Mouse (Mus musculus): ENCODE measurements around the gene Fbxo46.
"Not testable (repeated sequence)": the region's sequence is repeated elsewhere in the genome, so short reads cannot be mapped to it uniquely, and the experiment has no call there.

Fbxo46 gene

GRCm38 (mm10) chr7:19136673-19137334 is 17.1 kb downstream of the Fbxo46 start:
- DNase-seq, result no peak

DNA sequence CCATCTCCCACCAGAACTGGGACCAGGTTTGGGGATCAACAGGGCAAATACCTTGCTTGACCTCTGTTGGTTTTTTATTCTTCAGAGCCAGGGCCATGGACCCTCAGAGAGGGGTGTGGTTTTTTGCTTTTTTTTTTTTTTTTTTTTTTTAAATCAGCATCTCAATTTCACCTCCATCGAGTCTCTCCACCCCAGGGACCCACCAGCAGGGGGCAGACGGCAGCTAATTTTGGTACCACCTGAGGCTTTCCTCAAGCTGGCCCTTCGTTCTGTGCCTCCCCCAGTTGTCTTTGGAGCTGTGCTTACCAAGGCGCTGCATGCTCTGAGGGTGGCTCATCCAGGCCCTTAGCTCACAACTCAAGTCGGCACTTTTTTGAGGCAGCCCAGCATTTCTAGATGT is 17.7 kb downstream of the Fbxo46 start:
- peak; percentile 44 to 49 for DNase-seq

DNA sequence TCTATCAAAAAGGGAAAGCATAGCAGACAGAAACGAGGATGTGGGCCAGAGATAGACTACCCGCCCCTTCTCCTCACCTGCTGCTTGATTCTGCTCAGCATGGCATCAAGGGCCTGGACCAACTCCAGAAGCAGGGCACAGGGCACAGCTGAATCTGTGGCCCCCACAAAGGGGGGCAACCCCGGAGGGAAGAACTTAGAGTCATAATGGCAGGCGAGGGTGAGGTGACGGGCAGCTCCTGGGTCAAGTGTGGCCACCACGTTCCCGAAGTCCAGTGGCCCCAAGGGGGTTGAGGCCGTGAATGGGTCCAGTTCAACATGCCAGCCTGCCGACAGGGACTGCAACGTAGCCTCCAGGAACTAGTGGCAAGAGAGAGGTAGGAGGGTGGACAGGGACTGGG is 27.1 kb downstream of the Fbxo46 start:
- no peak for DNase-seq

- no peak for DNase-seq
Observed at GRCm38 (mm10) chr7:19147497-19148045, 27.9 kb downstream of the Fbxo46 start.

DNA sequence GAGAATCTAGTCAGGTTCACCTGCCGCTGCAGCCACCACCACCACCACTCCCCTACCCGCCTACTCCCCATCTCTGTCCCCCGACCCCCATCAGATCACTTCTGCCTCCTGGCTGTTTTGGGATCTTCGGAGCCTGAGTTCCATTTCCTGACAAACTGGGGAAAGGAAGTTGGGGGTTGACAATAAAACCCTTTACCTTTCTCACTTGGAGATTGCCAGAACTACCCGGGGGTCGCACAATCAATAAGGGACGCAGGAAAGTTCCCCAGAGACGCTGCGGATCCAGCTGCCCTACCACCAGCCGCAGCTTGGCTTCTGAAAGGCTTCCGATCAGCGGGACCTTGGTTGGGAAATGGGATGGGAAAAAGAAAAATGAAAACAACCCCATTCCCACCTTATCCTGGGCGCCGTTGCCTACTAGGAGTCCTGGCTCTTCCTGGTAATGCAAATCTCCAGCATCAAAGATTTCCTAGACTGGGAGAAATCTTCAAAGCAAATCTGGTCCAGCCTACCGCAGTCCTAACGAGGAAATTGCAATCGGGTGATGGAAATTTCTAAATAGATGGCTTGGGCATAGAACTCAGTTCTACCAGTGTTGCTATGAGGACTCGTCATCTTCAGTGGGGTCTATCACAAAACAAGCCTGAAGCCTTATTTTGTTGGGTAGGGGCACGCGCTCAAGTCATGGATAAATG is 28.7 kb downstream of the Fbxo46 start:
- DNase-seq, result no peak

DNA sequence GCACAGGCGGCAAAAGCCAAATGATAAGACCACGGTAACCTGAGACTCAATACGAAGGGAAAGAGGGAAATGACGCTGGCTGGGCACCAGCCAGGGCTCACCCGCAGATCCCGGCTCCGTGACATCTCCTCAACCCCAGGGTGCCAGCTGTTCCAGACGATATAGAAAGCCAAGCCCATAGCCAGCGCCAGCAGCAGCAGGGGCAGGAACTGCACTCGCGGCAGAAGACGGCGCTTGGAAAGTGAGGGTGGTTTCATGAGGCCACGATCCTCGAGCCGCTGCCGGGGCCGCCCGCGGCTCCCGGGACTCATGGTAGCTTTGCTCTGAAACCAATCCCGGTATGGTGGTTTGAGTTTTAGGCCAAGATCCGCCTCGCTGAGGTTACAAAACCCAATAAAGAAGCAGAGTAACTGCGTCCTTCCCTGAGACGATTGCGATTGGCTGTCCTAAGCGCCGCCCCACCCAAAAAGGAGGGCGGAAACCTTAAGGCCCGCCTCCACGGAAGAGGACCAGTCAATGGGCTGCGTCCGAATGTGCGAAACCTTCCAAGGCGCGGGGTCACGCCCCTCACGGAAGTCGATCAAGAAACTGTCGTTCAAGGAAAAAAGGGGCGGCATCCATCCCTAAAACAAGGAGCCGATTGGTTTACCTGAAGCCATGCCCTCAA is 29.3 kb downstream of the Fbxo46 start, which contains the start of gene Qpctl:
Gene Qpctl (minus strand): TSS at position 417 of the 667 bp plus-strand sequence.
- DNase-seq, result peak; percentile 96 to 99

DNA sequence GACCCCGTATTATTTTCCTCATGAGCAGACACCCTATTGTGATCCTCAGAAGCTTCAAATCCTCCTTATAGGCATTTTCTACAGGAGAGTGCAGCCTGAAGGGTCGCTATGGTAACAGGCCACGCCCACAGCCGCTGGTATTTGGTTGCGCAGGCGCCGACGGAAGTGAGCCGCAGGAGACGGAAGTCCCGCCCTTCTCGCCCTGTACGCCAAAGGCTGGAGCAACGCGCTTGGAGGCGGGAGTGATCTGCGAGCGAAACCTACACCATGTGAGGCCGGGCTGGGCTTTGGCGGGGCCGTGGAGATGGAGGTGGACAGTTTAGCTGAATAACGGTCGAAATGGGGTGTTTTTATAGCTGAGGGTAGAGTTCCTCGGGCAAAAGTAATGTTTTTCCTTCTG is 30.0 kb downstream of the Fbxo46 start, which contains the start of gene Snrpd2:
Gene Snrpd2 (plus strand): TSS at position 97 of the 400 bp plus-strand sequence.
- DNase-seq, result peak; percentile 97 to 98

- DNase-seq, result not testable (repeated sequence)
Observed at GRCm38 (mm10) chr7:19151121-19151520, 31.5 kb downstream of the Fbxo46 start.

GRCm38 (mm10) chr7:19154796-19155195 is 35.1 kb downstream of the Fbxo46 start:
- DNase-seq, result no peak

DNA sequence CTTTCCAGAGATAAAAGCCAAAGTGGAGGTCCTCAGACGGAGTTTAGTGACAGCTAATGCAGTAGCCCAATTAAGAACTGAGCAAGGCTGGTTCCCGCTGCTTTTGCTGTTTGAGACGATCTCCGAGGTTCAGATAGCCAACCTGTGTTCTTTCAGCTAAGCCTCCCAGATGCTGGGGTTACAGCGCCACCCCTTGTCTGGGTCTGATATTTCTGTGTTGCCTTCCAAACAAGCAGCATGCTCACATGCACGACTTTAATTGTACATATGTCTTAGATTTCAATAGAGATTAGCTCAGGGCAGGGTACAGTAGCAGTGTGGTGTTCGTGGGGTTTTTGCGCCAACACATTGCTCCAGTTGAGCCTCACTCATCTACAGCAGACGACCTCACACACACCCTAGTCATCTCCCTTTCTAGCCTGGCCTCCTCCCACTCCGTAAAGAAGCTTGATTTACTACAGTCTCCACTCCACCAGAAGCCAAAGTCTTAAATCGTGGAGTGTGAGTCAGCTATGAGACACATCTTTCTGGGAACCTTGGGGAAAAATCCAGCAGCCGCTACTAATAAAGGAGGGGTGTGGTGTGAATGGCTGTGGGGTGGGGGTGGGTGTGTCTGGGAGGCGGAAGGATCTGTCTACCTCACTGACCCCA is 36.3 kb downstream of the Fbxo46 start:
- DNase-seq, result peak in 1 of 2 experiments; percentile 25

GRCm38 (mm10) chr7:19157160-19157800 is 37.6 kb downstream of the Fbxo46 start:
- DNase-seq, result peak; percentile 95 to 97

- DNase-seq, result no peak
Observed at GRCm38 (mm10) chr7:19158601-19159000, 38.9 kb downstream of the Fbxo46 start.

GRCm38 (mm10) chr7:19159411-19159810 is 39.8 kb downstream of the Fbxo46 start:
- peak in 1 of 2 experiments; percentile 25 for DNase-seq

DNA sequence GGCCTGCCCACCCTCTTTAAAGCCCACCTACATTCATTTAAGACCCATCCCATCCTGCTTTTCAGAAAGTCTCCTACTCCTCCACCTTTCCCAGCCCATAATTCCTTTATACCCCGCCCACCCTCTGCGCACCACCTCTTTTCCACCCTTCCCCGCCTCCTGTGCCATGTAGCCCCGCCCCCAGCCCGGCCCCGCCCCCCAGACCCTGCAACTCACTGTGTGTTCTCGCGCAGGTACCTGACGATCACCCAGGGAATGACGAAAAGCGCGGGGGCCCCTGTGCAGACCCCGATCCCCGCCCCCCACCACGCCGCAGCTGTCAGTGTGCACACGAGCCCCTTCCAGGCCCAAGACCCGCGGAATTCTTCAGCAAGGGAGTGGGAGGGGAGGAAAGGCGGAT is 40.5 kb downstream of the Fbxo46 start:
- DNase-seq, result no peak

GRCm38 (mm10) chr7:19162928-19163327 is 43.3 kb downstream of the Fbxo46 start:
- no peak for DNase-seq

DNA sequence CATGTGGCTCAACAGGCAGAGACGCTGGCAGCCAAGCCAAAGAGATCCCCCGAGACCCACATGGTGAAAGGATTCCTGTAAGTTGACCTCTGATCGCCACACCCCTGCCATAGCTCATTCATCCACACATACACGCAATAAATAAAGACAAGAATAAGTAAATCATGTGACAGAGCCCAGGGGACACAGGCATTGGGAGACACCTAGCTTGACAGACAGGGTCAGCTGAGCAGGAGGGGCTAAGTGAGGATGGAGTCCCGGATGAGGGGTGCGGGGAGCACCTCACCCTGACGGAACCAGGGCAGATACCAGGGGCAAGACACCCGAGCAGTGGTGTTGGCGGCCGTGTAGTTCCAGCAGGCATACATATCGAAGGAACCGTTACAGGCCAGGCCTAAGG is 44.1 kb downstream of the Fbxo46 start:
- no peak for DNase-seq

DNA sequence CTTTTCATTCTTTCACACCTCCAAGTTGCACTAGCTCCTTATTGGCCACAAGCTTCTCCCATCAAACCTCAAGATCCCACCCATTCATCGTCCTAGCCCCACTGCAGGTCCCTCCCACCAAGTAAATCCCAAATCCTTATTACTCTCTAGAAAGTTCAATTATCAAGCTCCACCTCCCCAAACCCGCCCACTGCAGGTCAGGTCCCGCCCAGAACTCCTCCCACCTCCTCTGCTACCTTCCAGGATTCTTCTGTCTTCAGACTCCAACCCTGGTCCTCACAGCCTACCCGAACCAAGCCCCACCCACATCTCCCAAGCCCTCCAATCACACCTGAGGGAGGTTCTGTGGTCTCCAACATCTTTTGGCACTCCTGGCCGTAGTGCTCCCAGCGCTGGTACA is 44.5 kb downstream of the Fbxo46 start:
- DNase-seq, result no peak

DNA sequence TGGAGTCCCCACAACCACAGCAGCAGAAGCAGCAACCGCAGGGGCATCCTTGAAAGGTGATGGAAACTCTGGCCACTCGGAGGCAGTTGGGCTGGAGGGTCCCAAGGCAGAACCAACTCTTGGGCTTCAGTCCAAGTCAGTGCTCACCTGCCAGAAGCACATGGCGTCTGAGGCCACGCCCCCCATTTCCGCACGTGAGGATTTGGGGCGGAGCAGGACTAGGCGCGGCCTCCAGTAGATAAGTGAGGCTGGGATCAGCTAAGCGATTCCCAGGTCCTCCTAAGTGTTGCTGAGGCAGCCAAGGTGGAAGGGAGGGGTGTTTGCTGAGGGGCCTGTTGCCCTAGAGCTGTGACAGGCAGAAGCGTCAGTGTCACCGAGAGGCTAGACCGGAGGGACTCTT is 45.3 kb downstream of the Fbxo46 start:
- DNase-seq, result no peak

DNA sequence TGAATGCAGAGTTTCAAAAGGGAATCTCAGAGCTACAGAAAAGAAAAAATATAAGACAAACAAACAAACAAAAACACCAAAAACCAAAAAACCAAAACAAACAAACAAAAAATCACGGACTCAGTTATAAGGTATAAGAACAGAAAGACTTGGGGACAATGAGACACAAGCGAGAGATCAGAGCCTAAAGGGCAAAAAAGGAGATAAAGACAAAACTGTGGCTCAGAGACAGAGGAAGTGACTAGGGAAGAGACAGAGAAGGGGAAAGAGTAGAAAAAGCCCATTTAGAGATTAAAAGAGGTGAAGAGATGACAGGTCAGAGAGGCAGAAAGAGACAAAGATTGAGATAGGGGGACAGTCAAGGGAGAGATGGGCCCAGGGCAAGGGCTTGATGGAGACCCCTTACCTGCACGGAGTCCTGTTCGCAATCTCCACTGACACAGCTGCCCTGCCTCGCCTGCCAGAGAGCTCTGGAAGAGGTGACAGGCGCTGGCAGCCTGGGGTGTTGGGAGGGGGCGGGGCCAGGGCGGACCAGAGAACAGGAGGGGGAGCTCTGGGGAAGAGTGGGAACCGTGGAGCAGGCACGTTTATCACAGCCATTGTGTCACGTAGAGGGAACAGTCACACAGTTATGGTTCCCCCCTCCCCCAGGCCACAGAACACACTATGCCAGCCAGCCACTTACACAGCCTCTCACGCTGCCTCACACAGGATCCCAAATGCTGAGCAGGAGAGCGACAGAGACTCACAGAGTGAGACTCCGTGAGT is 46.2 kb downstream of the Fbxo46 start, which contains the start of gene Gipr:
Gene Gipr (minus strand): TSS at position 472 of the 768 bp plus-strand sequence.
- DNase-seq, result no peak

DNA sequence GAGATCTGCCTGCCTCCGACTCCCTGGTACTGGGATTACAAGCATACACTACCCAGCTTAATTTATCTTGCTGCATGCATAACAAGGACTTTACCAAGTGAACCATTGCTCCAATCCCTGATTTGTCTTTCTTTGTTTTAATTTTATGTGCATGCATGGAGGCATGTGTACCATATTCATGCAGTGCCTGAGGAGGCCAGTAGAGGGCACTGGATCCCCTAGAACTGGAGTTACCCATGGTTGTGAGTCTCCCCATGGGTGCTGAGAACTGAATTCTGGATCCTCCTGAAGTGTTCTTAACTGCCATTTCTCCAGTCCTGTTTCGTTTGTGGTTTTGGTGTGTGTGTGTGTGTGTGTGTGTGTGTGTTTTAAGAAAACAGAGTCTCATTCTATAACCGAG is 47.3 kb downstream of the Fbxo46 start:
- DNase-seq, result no peak

DNA sequence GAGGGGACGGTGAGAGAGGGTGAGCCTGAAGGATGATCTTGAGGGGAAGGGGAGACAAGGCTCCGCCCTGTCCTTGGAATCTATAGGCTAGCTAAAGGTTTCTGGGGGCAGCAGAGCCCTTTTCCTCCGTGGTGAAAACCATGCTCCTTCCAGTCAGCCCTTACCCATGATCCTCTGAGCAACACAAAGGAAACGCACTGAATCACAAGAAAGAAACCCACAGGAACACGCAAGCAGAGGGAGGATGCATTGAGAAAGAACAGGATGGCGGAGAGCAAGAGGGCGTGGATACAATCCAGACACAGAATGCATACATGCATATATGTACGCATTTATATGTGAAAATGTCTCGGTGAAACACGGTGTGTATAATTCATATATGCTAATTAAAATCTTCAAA is 49.8 kb downstream of the Fbxo46 start:
- no peak for DNase-seq

DNA sequence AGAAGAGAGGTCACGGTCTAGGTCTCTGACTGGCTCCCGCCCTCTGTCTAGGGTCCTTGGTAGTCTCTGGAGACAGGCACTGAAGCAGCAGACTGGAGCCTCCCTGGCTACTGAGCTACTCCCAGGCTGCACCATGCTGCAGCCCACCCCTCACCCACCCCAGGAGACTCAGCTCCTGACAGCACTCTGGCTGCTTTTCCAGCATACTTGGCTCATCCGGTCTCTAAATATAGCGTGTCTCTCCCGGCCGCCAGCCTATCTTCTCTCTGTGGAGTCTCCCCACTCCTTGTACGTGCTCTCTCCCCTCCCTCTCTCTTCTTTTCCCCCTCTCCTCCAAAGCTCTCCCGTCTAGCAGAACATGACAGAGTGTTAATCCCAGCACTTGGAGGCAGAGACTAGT is 50.5 kb downstream of the Fbxo46 start:
- no peak for DNase-seq

Measured in cerebellum, adult 18-20 months (tissue).